Mouse (Mus musculus) liver, embryonic 16.5 days (tissue): ENCODE data around the gene Cradd. TPM values are rescaled to one million over a fixed set of nuclear protein-coding genes. Genes with fewer than 3 reads are reported as not detected.

Experiments
- ATAC-seq: fragments of 200-750 bp; cut with Nextera tagmentation; 2 replicates; pipeline ENCODE4 v1.8.0; 2017; ENCODE audit warnings: low read depth, mild to moderate bottlenecking, moderate number of reproducible peaks, moderate library complexity
- H3K27ac ChIP-seq: fragments of 300-500 bp; sonication (generic); 2 replicates; pipeline ENCODE4 v1.5.1; 2014; ENCODE audit warnings: mild to moderate bottlenecking, low read length
- H3K27me3 ChIP-seq: fragments of 300-500 bp; sonication (generic); 2 replicates; pipeline ENCODE4 v1.6.1; 2014; ENCODE audit warnings: low read depth, low read length, mixed read lengths; ENCODE audit not compliant: control insufficient read depth, insufficient read depth
- H3K36me3 ChIP-seq: fragments of 300-500 bp; sonication (generic); 2 replicates; pipeline ENCODE4 v1.6.1; 2014; ENCODE audit warnings: mild to moderate bottlenecking; ENCODE audit not compliant: control insufficient read depth, insufficient read depth
- H3K4me1 ChIP-seq: fragments of 300-500 bp; sonication (generic); 2 replicates; pipeline ENCODE4 v1.6.1; 2014; ENCODE audit warnings: low read depth, low read length, mixed read lengths; ENCODE audit not compliant: control insufficient read depth
- H3K4me2 ChIP-seq: fragments of 300-500 bp; sonication (generic); 2 replicates; pipeline ENCODE4 v1.6.1; 2014; ENCODE audit warnings: low read depth, low read length, mixed read lengths
- H3K4me3 ChIP-seq: fragments of 300-500 bp; sonication (generic); 2 replicates; pipeline ENCODE4 v1.5.1; 2014; ENCODE audit warnings: low read depth, mild to moderate bottlenecking, low read length
- H3K9ac ChIP-seq: fragments of 300-500 bp; sonication (generic); 2 replicates; pipeline ENCODE4 v1.6.1; 2014; ENCODE audit warnings: low read depth, low read length
- H3K9me3 ChIP-seq: fragments of 300-500 bp; sonication (generic); replicated peaks from 2 replicates; pipeline ENCODE4 v1.6.1; 2016; ENCODE audit warnings: low read length; ENCODE audit not compliant: control insufficient read depth
- WGBS: fragments of 180-500 bp; shearing (Covaris S2); extraction: QIAGEN DNeasy Blood & Tissue Kit; methylation state at CpG from one replicate; pipeline ENCODE4 v1.1.7; 2014; ENCODE audit not compliant: insufficient replicate concordance; 5-methylcytosine and 5-hydroxymethylcytosine counted together
- polyA plus RNA-seq: library from polyadenylated mRNA; unstranded; fragments of >200 nt; fragmentation: Nextera tagmentation; extraction: Ambion mirVana; gene quantifications from 2 replicates; pipeline ENCODE4 v1.2.1, GENCODE M21; 2015

Cradd gene
- polyA plus RNA-seq, 1 experiment from 2014 or later = 4.4 TPM

GRCm38 (mm10) chr10:95279459-95279858 lies 44.5 kb downstream of the Cradd start:
- no peak for ATAC-seq
- no peak overlapping the region for H3K27ac ChIP-seq
- 73% methylated on average over 1 of the region's 1 CpGs for WGBS

GRCm38 (mm10) chr10:95278085-95278484 lies 45.8 kb downstream of the Cradd start:
- no peaks in the 10 kb centered on the region for H3K27me3 ChIP-seq
- ATAC-seq = no peak
- no peaks in the 10 kb centered on the region for H3K9me3 ChIP-seq
- no peak overlapping the region for H3K4me2 ChIP-seq
- no peak overlapping the region for H3K9ac ChIP-seq
- H3K4me1 ChIP-seq = peaks cover 2% of the 10 kb centered on the region
- no peak overlapping the region for H3K4me3 ChIP-seq
- H3K36me3 ChIP-seq = no peaks in the 10 kb centered on the region
- H3K27ac ChIP-seq = no peak overlapping the region
- WGBS = 66% methylated on average over 11 of the region's 11 CpGs

More at GRCm38 (mm10) chr10:95279459-95279858, 44.5 kb downstream of the Cradd start:
- Histone ChIP-seq H3K9ac (no peak overlapping the region), H3K27me3 (no peaks in the 10 kb centered on the region), H3K4me2 (no peak overlapping the region), H3K36me3 (no peaks in the 10 kb centered on the region), H3K9me3 (no peaks in the 10 kb centered on the region), H3K4me1 (peaks cover 11% of the 10 kb centered on the region), H3K4me3 (no peak overlapping the region)

GRCm38 (mm10) chr10:95275488-95275887 lies 48.4 kb downstream of the Cradd start:
- ATAC-seq = no peak
- WGBS = 82% methylated on average over 9 of the region's 9 CpGs
- H3K9ac ChIP-seq = no peak overlapping the region

GRCm38 (mm10) chr10:95273226-95273625 lies 50.7 kb downstream of the Cradd start:
- H3K4me1 ChIP-seq = no peaks in the 10 kb centered on the region
- 82% methylated on average over 13 of the region's 13 CpGs for WGBS
- H3K36me3 ChIP-seq = no peaks in the 10 kb centered on the region
- H3K27ac ChIP-seq = no peak overlapping the region
- H3K4me2 ChIP-seq = no peak overlapping the region
- H3K9ac ChIP-seq = no peak overlapping the region
- no peaks in the 10 kb centered on the region for H3K27me3 ChIP-seq
- no peaks in the 10 kb centered on the region for H3K9me3 ChIP-seq
- no peak for ATAC-seq
- H3K4me3 ChIP-seq = no peak overlapping the region

More at GRCm38 (mm10) chr10:95275488-95275887, 48.4 kb downstream of the Cradd start:
- H3K9me3 ChIP-seq = no peaks in the 10 kb centered on the region
- H3K27me3 ChIP-seq = no peaks in the 10 kb centered on the region
- no peaks in the 10 kb centered on the region for H3K4me1 ChIP-seq
- no peak overlapping the region for H3K4me3 ChIP-seq
- no peak overlapping the region for H3K27ac ChIP-seq
- H3K36me3 ChIP-seq = no peaks in the 10 kb centered on the region
- no peak overlapping the region for H3K4me2 ChIP-seq

- Histone ChIP-seq H3K4me3 (no peak overlapping the region), H3K4me2 (no peak overlapping the region), H3K9me3 (no peaks in the 10 kb centered on the region), H3K36me3 (no peaks in the 10 kb centered on the region), H3K27ac (no peak overlapping the region), H3K9ac (no peak overlapping the region), H3K27me3 (peaks cover 21% of the 10 kb centered on the region), H3K4me1 (peaks cover 5% of the 10 kb centered on the region)
- ATAC-seq = no peak
- WGBS = 73% methylated on average over 7 of the region's 7 CpGs
Observed at GRCm38 (mm10) chr10:95269151-95269550, 54.8 kb downstream of the Cradd start.

- 65% methylated on average over 5 of the region's 5 CpGs for WGBS
- Histone ChIP-seq H3K27me3 (peaks cover 21% of the 10 kb centered on the region), H3K27ac (no peak overlapping the region), H3K4me3 (no peak overlapping the region), H3K4me1 (peaks cover 5% of the 10 kb centered on the region), H3K36me3 (no peaks in the 10 kb centered on the region), H3K9me3 (no peaks in the 10 kb centered on the region), H3K9ac (no peak overlapping the region), H3K4me2 (no peak overlapping the region)
- ATAC-seq = no peak
Observed at GRCm38 (mm10) chr10:95268366-95268765, 55.6 kb downstream of the Cradd start.

- Histone ChIP-seq H3K9me3 (no peaks in the 10 kb centered on the region), H3K4me2 (no peak overlapping the region), H3K9ac (no peak overlapping the region), H3K36me3 (no peaks in the 10 kb centered on the region), H3K27ac (no peak overlapping the region), H3K4me3 (no peak overlapping the region), H3K4me1 (peaks cover 5% of the 10 kb centered on the region), H3K27me3 (peaks cover 21% of the 10 kb centered on the region)
- no peak for ATAC-seq
- 37% methylated on average over 5 of the region's 5 CpGs for WGBS
Observed at GRCm38 (mm10) chr10:95266983-95267382, 57.0 kb downstream of the Cradd start.

GRCm38 (mm10) chr10:95266041-95266762 lies 57.7 kb downstream of the Cradd start:
- H3K9ac ChIP-seq = no peak overlapping the region
- no peak for ATAC-seq
- peaks cover 5% of the 10 kb centered on the region for H3K4me1 ChIP-seq
- no peaks in the 10 kb centered on the region for H3K36me3 ChIP-seq
- H3K4me3 ChIP-seq = no peak overlapping the region
- H3K27ac ChIP-seq = no peak overlapping the region
- WGBS = 50% methylated on average over 10 of the region's 10 CpGs
- H3K27me3 ChIP-seq = peaks cover 21% of the 10 kb centered on the region
- no peak overlapping the region for H3K4me2 ChIP-seq
- no peaks in the 10 kb centered on the region for H3K9me3 ChIP-seq

- H3K4me3 ChIP-seq = peak overlapping the region; percentile 54
- ATAC-seq = no peak
- H3K9me3 ChIP-seq = no peaks in the 10 kb centered on the region
- peaks cover 5% of the 10 kb centered on the region for H3K4me1 ChIP-seq
- peak overlapping the region; percentile 62 for H3K4me2 ChIP-seq
- peaks cover 21% of the 10 kb centered on the region for H3K27me3 ChIP-seq
- 37% methylated on average over 4 of the region's 4 CpGs for WGBS
- no peak overlapping the region for H3K9ac ChIP-seq
- no peak overlapping the region for H3K27ac ChIP-seq
- H3K36me3 ChIP-seq = no peaks in the 10 kb centered on the region
Observed at GRCm38 (mm10) chr10:95265576-95265975, 58.4 kb downstream of the Cradd start.
